9 mouse cellular contexts compared by ENCODE assay signal in genomic region chr19:6985951-6986708, GRCm38 (mm10). TPM values are rescaled to one million over a fixed set of nuclear protein-coding genes. Genes with fewer than 3 reads are reported as not detected.
DNase-seq lines count a peak whose midpoint lies in the region; ATAC-seq and TF ChIP-seq lines count a peak whose summit lies in the region.
"Had no signal": no experiment of that assay in that cellular context is flagged by ENCODE, and none has a peak within 500 bp of the region (broad histone marks: within the 10 kb centered on the region; RNA-seq: fewer than 3 reads in every experiment).

No protein-coding gene starts in this region.

- no peaks in the 10 kb centered on the region for H3K27me3 ChIP-seq in lung, postnatal 0 days (replicated peaks; ENCODE audit: insufficient read depth, low read length)
- H3K27me3 ChIP-seq in forebrain, embryonic 12.5 days = no peaks in the 10 kb centered on the region
- H3K27me3 ChIP-seq in limb, embryonic 13.5 days = no peaks in the 10 kb centered on the region
- no peaks in the 10 kb centered on the region for H3K27me3 ChIP-seq in stomach, embryonic 14.5 days (ENCODE audit: control insufficient read depth, insufficient read depth, low read length)

- 77% methylated on average over 10 of the region's 10 CpGs for WGBS in lung, postnatal 0 days
- 84% methylated on average over 10 of the region's 10 CpGs for WGBS in forebrain, embryonic 12.5 days
- WGBS in limb, embryonic 13.5 days = 82% methylated on average over 10 of the region's 10 CpGs
- 78% methylated on average over 10 of the region's 10 CpGs for WGBS in stomach, embryonic 14.5 days

- no peak for TF ChIP-seq CTCF in lung, postnatal 0 days (IDR thresholded peaks at IDR 0.05)

- no peak for TF ChIP-seq EP300 in lung, postnatal 0 days (IDR thresholded peaks at IDR 0.05)

- no peaks in the 10 kb centered on the region for H3K36me3 ChIP-seq in lung, postnatal 0 days (ENCODE audit: insufficient read depth, low read length)
- peaks cover 24% of the 10 kb centered on the region for H3K36me3 ChIP-seq in forebrain, embryonic 12.5 days (replicated peaks)
- peaks cover 42% of the 10 kb centered on the region for H3K36me3 ChIP-seq in limb, embryonic 13.5 days
- peaks cover 23% of the 10 kb centered on the region; the same call in 1 of the 2 replicates for H3K36me3 ChIP-seq in stomach, embryonic 14.5 days (ENCODE audit: control insufficient read depth, insufficient read depth, low read length)

- no peak overlapping the region for H3K4me3 ChIP-seq in lung, postnatal 0 days (ENCODE audit: low read depth, low read length)
- H3K4me3 ChIP-seq in forebrain, embryonic 12.5 days (replicated peaks) = peak overlapping the region; percentile 84
- H3K4me3 ChIP-seq in limb, embryonic 13.5 days = peak overlapping the region; percentile 87
- peak overlapping the region; percentile 80 for H3K4me3 ChIP-seq in stomach, embryonic 14.5 days (ENCODE audit: low read depth, low read length)

- no peak for DNase-seq in lung, postnatal 0 days (ENCODE audit: low spot score)
- DNase-seq in lung, postnatal 4 days = no peak
- no peak for DNase-seq in spleen, adult 18-20 months
- DNase-seq in adrenal gland, adult 8-10 months = no peak
- DNase-seq in thymus, postnatal 10 days (ENCODE audit: low spot score in 2 of 2) = no peak
- DNase-seq: lung, postnatal 36 days had no signal

- H3K9me3 ChIP-seq in lung, postnatal 0 days (ENCODE audit: low read length) = no peaks in the 10 kb centered on the region
- no peaks in the 10 kb centered on the region for H3K9me3 ChIP-seq in forebrain, embryonic 12.5 days
- no peaks in the 10 kb centered on the region for H3K9me3 ChIP-seq in limb, embryonic 13.5 days
- H3K9me3 ChIP-seq in stomach, embryonic 14.5 days (ENCODE audit: control insufficient read depth, low read depth, low read length) = no peaks in the 10 kb centered on the region

- no peak for ATAC-seq in lung, postnatal 0 days
- ATAC-seq in forebrain, embryonic 12.5 days (ENCODE audit: low FRiP score) = no peak
- ATAC-seq in limb, embryonic 13.5 days (ENCODE audit: low FRiP score, low read depth) = no peak
- ATAC-seq in stomach, embryonic 14.5 days (ENCODE audit: insufficient number of reproducible peaks, insufficient read depth, low FRiP score, low read depth) = no peak

- H3K27ac ChIP-seq in lung, postnatal 0 days (ENCODE audit: low read length) = no peak overlapping the region
- no peak overlapping the region for H3K27ac ChIP-seq in forebrain, embryonic 12.5 days
- H3K27ac ChIP-seq in limb, embryonic 13.5 days = 0 out of 2 replicates have a peak overlapping the region, but pooled peaks have one; percentile 83
- no peak overlapping the region; the same call in 1 of the 2 replicates for H3K27ac ChIP-seq in stomach, embryonic 14.5 days (ENCODE audit: low read length)

- peak overlapping the region; percentile 98; the same call in 1 of the 2 replicates for H3K4me2 ChIP-seq in lung, postnatal 0 days (replicated peaks; ENCODE audit: low read depth, low read length)
- H3K4me2 ChIP-seq in forebrain, embryonic 12.5 days = peak overlapping the region; percentile 96
- H3K4me2 ChIP-seq in limb, embryonic 13.5 days (replicated peaks) = peak overlapping the region; percentile 90
- H3K4me2 ChIP-seq in stomach, embryonic 14.5 days (replicated peaks; ENCODE audit: low read depth, low read length) = peak overlapping the region; percentile 89

- H3K4me1 ChIP-seq in lung, postnatal 0 days (ENCODE audit: insufficient read depth, low read depth, low read length) = peaks cover 1% of the 10 kb centered on the region
- peaks cover 32% of the 10 kb centered on the region for H3K4me1 ChIP-seq in forebrain, embryonic 12.5 days
- H3K4me1 ChIP-seq in limb, embryonic 13.5 days = peaks cover 23% of the 10 kb centered on the region
- peaks cover 18% of the 10 kb centered on the region for H3K4me1 ChIP-seq in stomach, embryonic 14.5 days (ENCODE audit: control insufficient read depth, insufficient read depth, low read length)

- H3K9ac ChIP-seq in lung, postnatal 0 days (replicated peaks; ENCODE audit: low read depth) = no peak overlapping the region
- peak overlapping the region; percentile 96 for H3K9ac ChIP-seq in forebrain, embryonic 12.5 days
- peak overlapping the region; percentile 94 for H3K9ac ChIP-seq in limb, embryonic 13.5 days
- peak overlapping the region; percentile 87; the same call in 1 of the 2 replicates for H3K9ac ChIP-seq in stomach, embryonic 14.5 days (replicated peaks; ENCODE audit: low read depth, low read length)

RNA-seq across cellular contexts. Expression of gene Vegfb, which starts 1.3 kb away (rescaled TPM):
- 27.1 and 28.1 TPM in 2 replicates for polyA plus RNA-seq in lung, postnatal 0 days (2015; fragmentation: Nextera tagmentation; extraction: Ambion mirVana)
- 40.0 and 42.1 TPM in 2 replicates for polyA plus RNA-seq in forebrain, embryonic 12.5 days (2016; fragmentation: Nextera tagmentation; extraction: Ambion mirVana)
- polyA plus RNA-seq in limb, embryonic 13.5 days (2015; fragmentation: Nextera tagmentation; extraction: Ambion mirVana) = 53.6 and 59.6 TPM in 2 replicates
- 38.5 and 44.7 TPM in 2 replicates for polyA plus RNA-seq in stomach, embryonic 14.5 days (2014; fragmentation: Nextera tagmentation; extraction: Ambion mirVana)
- 100 to 1,000 TPM in 1 of 4 experiments, 10 to 100 TPM in 3; 86.5 to 119 (median 95.7) TPM for total RNA-seq in adrenal gland, adult 8-10 months (2022)

RNA-seq across cellular contexts. Expression of gene Fkbp2, which starts 5.8 kb away (rescaled TPM):
- 105 and 107 TPM in 2 replicates for polyA plus RNA-seq in lung, postnatal 0 days (2015; fragmentation: Nextera tagmentation; extraction: Ambion mirVana)
- polyA plus RNA-seq in forebrain, embryonic 12.5 days (2016; fragmentation: Nextera tagmentation; extraction: Ambion mirVana) = 76.9 and 79.8 TPM in 2 replicates
- 84.5 and 89.3 TPM in 2 replicates for polyA plus RNA-seq in limb, embryonic 13.5 days (2015; fragmentation: Nextera tagmentation; extraction: Ambion mirVana)
- polyA plus RNA-seq in stomach, embryonic 14.5 days (2014; fragmentation: Nextera tagmentation; extraction: Ambion mirVana) = 88.3 and 94.1 TPM in 2 replicates
- total RNA-seq in adrenal gland, adult 8-10 months (2022) = 100 to 1,000 TPM in 2 of 4 experiments, 10 to 100 TPM in 2; 62.4 to 165 (median 91.8) TPM

RNA-seq across cellular contexts. Expression of gene Dnajc4, which starts 6.2 kb away (rescaled TPM):
- polyA plus RNA-seq in lung, postnatal 0 days (2015; fragmentation: Nextera tagmentation; extraction: Ambion mirVana) = 32.7 and 33.2 TPM in 2 replicates
- 15.0 and 18.8 TPM in 2 replicates for polyA plus RNA-seq in forebrain, embryonic 12.5 days (2016; fragmentation: Nextera tagmentation; extraction: Ambion mirVana)
- 22.2 and 25.9 TPM in 2 replicates for polyA plus RNA-seq in limb, embryonic 13.5 days (2015; fragmentation: Nextera tagmentation; extraction: Ambion mirVana)
- polyA plus RNA-seq in stomach, embryonic 14.5 days (2014; fragmentation: Nextera tagmentation; extraction: Ambion mirVana) = 23.8 and 31.2 TPM in 2 replicates
- total RNA-seq in adrenal gland, adult 8-10 months (2022) = 10 to 100 TPM; 38.4 to 55.9 (median 43.3) TPM

RNA-seq across cellular contexts. Expression of gene Nudt22, which starts 9.8 kb away (rescaled TPM):
- 21.0 and 24.9 TPM in 2 replicates for polyA plus RNA-seq in lung, postnatal 0 days (2015; fragmentation: Nextera tagmentation; extraction: Ambion mirVana)
- 13.6 and 16.2 TPM in 2 replicates for polyA plus RNA-seq in forebrain, embryonic 12.5 days (2016; fragmentation: Nextera tagmentation; extraction: Ambion mirVana)
- 24.0 and 25.8 TPM in 2 replicates for polyA plus RNA-seq in limb, embryonic 13.5 days (2015; fragmentation: Nextera tagmentation; extraction: Ambion mirVana)
- 15.3 and 19.6 TPM in 2 replicates for polyA plus RNA-seq in stomach, embryonic 14.5 days (2014; fragmentation: Nextera tagmentation; extraction: Ambion mirVana)
- 10 to 100 TPM; 36.6 to 56.0 (median 48.7) TPM for total RNA-seq in adrenal gland, adult 8-10 months (2022)

RNA-seq across cellular contexts. Expression of gene Trpt1, which starts 9.8 kb away (rescaled TPM):
- 11.0 and 11.5 TPM in 2 replicates for polyA plus RNA-seq in lung, postnatal 0 days (2015; fragmentation: Nextera tagmentation; extraction: Ambion mirVana)
- polyA plus RNA-seq in forebrain, embryonic 12.5 days (2016; fragmentation: Nextera tagmentation; extraction: Ambion mirVana) = 11.9 and 13.8 TPM in 2 replicates
- 11.9 and 13.6 TPM in 2 replicates for polyA plus RNA-seq in limb, embryonic 13.5 days (2015; fragmentation: Nextera tagmentation; extraction: Ambion mirVana)
- polyA plus RNA-seq in stomach, embryonic 14.5 days (2014; fragmentation: Nextera tagmentation; extraction: Ambion mirVana) = 9.6 and 11.5 TPM in 2 replicates
- 10 to 100 TPM; 11.0 to 18.6 (median 15.0) TPM for total RNA-seq in adrenal gland, adult 8-10 months (2022)
